Mouse (Mus musculus): Measurements from ENCODE around the gene Dus2.

Dus2 gene

GRCm38 (mm10) chr8:106046872-106047559 lies 55.9 kb downstream of the Dus2 start:
- DNase-seq (ENCODE audit: low read depth), result no peak

GRCm38 (mm10) chr8:106047854-106048630 lies 56.9 kb downstream of the Dus2 start:
- DNase-seq (ENCODE audit: low read depth), result no peak

GRCm38 (mm10) chr8:106049840-106050239 lies 58.7 kb downstream of the Dus2 start:
- no peak for DNase-seq (ENCODE audit: low read depth)

GRCm38 (mm10) chr8:106051068-106051467 lies 59.9 kb downstream of the Dus2 start:
- no peak for DNase-seq (ENCODE audit: low read depth)

GRCm38 (mm10) chr8:106052510-106053089 lies 61.5 kb downstream of the Dus2 start:
- DNase-seq (ENCODE audit: low read depth), result no peak

GRCm38 (mm10) chr8:106054190-106054811 lies 63.2 kb downstream of the Dus2 start:
- DNase-seq (ENCODE audit: low read depth), result no peak

GRCm38 (mm10) chr8:106055038-106055437 lies 63.9 kb downstream of the Dus2 start:
- DNase-seq (ENCODE audit: low read depth), result no peak

- no peak for DNase-seq (ENCODE audit: low read depth)
These were observed 65.4 kb downstream of the Dus2 start for GRCm38 (mm10) chr8:106056455-106056982.

GRCm38 (mm10) chr8:106058731-106059612 lies 67.8 kb downstream of the Dus2 start, which contains the start of gene Nfatc3:
Gene Nfatc3 (plus strand): TSS chr8:106058840.
- peak; percentile 98 for DNase-seq (ENCODE audit: low read depth)

GRCm38 (mm10) chr8:106059613-106060371 lies 68.7 kb downstream of the Dus2 start:
- DNase-seq (ENCODE audit: low read depth), result no peak

GRCm38 (mm10) chr8:106060521-106060920 lies 69.4 kb downstream of the Dus2 start:
- DNase-seq (ENCODE audit: low read depth), result no peak

- DNase-seq (ENCODE audit: low read depth), result no peak
These were observed 70.5 kb downstream of the Dus2 start for GRCm38 (mm10) chr8:106061686-106062085.

- DNase-seq (ENCODE audit: low read depth), result no peak
These were observed 71.9 kb downstream of the Dus2 start for GRCm38 (mm10) chr8:106063046-106063445.

- no peak for DNase-seq (ENCODE audit: low read depth)
These were observed 75.6 kb downstream of the Dus2 start for GRCm38 (mm10) chr8:106066721-106067120.

- no peak for DNase-seq (ENCODE audit: low read depth)
These were observed 78.4 kb downstream of the Dus2 start for GRCm38 (mm10) chr8:106069565-106069964.

GRCm38 (mm10) chr8:106072113-106072512 lies 81.0 kb downstream of the Dus2 start:
- DNase-seq (ENCODE audit: low read depth), result no peak

- DNase-seq (ENCODE audit: low read depth), result peak; percentile 36
These were observed 83.1 kb downstream of the Dus2 start for GRCm38 (mm10) chr8:106074236-106074635.

GRCm38 (mm10) chr8:106074659-106075058 lies 83.5 kb downstream of the Dus2 start:
- DNase-seq (ENCODE audit: low read depth), result no peak

- peak; percentile 9 for DNase-seq (ENCODE audit: low read depth)
These were observed 84.2 kb downstream of the Dus2 start for GRCm38 (mm10) chr8:106075161-106075862.

GRCm38 (mm10) chr8:106075863-106076174 lies 84.7 kb downstream of the Dus2 start:
- no peak for DNase-seq (ENCODE audit: low read depth)

Data from NIH3T3 (cell line).